Mouse (Mus musculus): Measurements from ENCODE around the gene Clec2d. TPM values are rescaled to one million over a fixed set of nuclear protein-coding genes. Genes with fewer than 3 reads are reported as not detected.
"Not testable (repeated sequence)": the region's sequence is repeated elsewhere in the genome, so short reads cannot be mapped to it uniquely, and the experiment has no call there.

Clec2d gene
- polyA plus RNA-seq, 1 experiment from 2014 or later = 0.13 TPM

DNA sequence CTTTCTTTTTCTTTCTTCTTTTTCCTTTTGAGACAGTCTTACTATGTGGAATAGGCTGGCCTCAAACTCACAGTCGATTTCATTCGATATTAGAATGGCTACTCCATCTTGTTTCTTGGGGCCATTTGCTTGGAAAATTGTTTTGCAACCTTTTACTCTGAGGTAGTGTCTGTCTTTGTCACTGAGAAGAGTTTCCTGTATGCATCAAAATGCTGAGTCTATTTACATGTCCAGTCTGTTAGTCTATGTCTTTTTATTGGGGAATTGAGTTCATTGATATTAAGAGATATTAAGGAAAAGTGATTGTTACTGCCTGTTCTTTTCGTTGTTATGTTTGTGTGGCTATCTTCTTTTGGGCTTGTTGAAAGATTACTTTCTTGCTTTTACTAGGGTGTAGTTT, 7.4 kb downstream of the Clec2d start:
- not testable (repeated sequence) for H3K4me1 ChIP-seq (replicated peaks); H3K4me2 ChIP-seq; H3K27ac ChIP-seq; H3K9me3 ChIP-seq (replicated peaks); H3K27me3 ChIP-seq; H3K9ac ChIP-seq; ATAC-seq (ENCODE audit: low read depth); DNase-seq; H3K4me3 ChIP-seq (replicated peaks)
- WGBS (ENCODE audit: insufficient replicate concordance) = 74% methylated on average over 3 of the region's 3 CpGs
- H3K36me3 ChIP-seq = peaks cover 32% of the 10 kb centered on the region

- Histone ChIP-seq H3K36me3 (no peaks in the 10 kb centered on the region), H3K27ac (no peak overlapping the region), H3K9ac (no peak overlapping the region), H3K4me2 (no peak overlapping the region), H3K27me3 (no peaks in the 10 kb centered on the region), H3K9me3 (replicated peaks) (no peaks in the 10 kb centered on the region), H3K4me1 (replicated peaks) (no peaks in the 10 kb centered on the region), H3K4me3 (replicated peaks) (no peak overlapping the region)
- DNase-seq = no peak
- no peak for ATAC-seq (ENCODE audit: low read depth)
- WGBS (ENCODE audit: insufficient replicate concordance) = 74% methylated on average over 2 of the region's 2 CpGs
Observed at GRCm38 (mm10) chr6:129193431-129193830, 13.0 kb downstream of the Clec2d start.

DNA sequence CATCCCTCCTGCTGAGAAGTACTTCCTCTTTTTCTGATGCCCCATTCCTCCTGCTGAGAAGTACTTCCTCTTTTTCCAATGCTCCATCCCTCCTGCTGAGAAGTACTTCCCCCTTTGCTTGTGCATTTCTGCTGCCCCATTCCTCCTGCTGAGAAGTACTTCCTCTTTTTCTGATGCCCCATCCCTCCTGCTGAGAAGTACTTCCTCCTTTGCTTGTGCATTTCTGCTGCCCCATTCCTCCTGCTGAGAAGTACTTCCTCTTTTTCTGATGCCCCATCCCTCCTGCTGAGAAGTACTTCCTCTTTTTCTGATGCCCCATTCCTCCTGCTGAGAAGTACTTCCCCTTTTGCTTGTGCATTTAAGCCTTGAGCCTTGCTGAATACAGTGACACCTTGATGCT, 19.7 kb downstream of the Clec2d start:
- not testable (repeated sequence) for H3K27me3 ChIP-seq; H3K4me3 ChIP-seq (replicated peaks); DNase-seq; H3K4me2 ChIP-seq; H3K9me3 ChIP-seq (replicated peaks); ATAC-seq (ENCODE audit: low read depth); H3K27ac ChIP-seq; H3K9ac ChIP-seq; H3K4me1 ChIP-seq (replicated peaks); H3K36me3 ChIP-seq

DNA sequence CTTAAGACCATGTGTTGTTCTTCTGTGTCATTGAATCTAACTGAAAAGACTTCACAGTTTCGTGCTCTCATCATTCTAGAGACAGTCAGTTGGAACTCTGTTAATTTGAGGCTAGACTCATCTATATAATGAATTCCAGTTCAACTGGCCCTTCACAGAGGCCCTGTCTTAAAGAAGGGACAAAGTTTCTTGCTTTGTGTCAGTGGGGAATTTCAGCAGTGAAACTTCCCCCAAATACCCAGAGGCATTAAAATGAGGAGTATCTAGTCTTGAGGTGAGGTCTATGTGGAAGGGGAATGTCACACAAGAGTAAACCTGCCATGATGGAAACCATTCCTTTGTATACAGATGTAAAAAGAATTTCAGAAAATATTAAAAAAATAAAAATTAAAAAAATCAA, 21.9 kb downstream of the Clec2d start:
- DNase-seq = no peak
- ATAC-seq (ENCODE audit: low read depth) = no peak
- H3K4me3 ChIP-seq (replicated peaks) = no peak overlapping the region
- no peak overlapping the region for H3K9ac ChIP-seq
- no peaks in the 10 kb centered on the region for H3K36me3 ChIP-seq
- no peaks in the 10 kb centered on the region for H3K4me1 ChIP-seq (replicated peaks)
- no peaks in the 10 kb centered on the region; the same call in 1 of the 2 replicates for H3K9me3 ChIP-seq (replicated peaks)
- H3K27ac ChIP-seq = no peak overlapping the region
- WGBS (ENCODE audit: insufficient replicate concordance) = 71% methylated on average over 1 of the region's 1 CpGs
- H3K27me3 ChIP-seq = no peaks in the 10 kb centered on the region
- H3K4me2 ChIP-seq = no peak overlapping the region

DNA sequence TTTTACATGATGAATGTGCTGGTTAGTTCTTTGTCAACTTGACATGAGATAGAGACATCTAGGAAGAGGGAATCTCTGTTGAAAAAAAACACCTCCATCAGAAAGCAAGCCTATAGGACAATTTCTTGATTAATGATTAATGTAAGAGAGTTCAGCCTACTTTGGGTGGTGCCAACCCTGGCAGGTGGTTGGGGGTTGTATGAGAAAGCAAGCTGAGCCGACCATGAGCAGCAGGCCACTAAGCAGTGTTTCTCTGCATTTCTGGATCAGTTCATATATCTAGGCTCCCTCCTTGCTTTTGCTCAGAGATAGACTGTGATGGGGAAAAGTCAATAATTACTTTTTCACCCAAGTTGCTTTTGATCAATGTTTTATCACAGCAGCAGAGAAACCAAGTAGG, 23.9 kb downstream of the Clec2d start:
- Histone ChIP-seq H3K9me3 (replicated peaks) (no peaks in the 10 kb centered on the region; the same call in 1 of the 2 replicates), H3K27me3 (no peaks in the 10 kb centered on the region), H3K9ac (no peak overlapping the region), H3K4me3 (replicated peaks) (no peak overlapping the region), H3K36me3 (no peaks in the 10 kb centered on the region), H3K27ac (no peak overlapping the region), H3K4me2 (no peak overlapping the region), H3K4me1 (replicated peaks) (no peaks in the 10 kb centered on the region)
- 59% methylated on average over 1 of the region's 1 CpGs for WGBS (ENCODE audit: insufficient replicate concordance)
- DNase-seq (no peak), ATAC-seq (ENCODE audit: low read depth) (no peak)

DNA sequence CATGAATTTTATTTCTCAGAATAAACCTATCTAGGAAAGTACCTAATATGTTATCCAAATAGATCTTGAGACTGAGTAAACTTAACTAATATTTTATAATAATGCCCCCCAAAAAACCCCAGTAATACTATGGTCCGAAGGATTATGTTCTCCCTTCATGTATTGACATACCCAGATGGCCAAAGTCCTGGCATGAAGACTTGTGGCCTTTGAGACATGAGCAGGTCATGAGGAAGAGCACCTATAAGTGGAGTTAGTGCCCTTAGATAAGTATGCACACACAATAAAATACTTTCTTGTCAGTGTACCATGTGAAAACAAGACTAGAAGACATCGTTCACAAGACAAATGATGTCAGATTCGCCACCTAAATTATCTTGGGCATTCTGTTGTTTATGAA, 24.4 kb downstream of the Clec2d start:
- DNase-seq (no peak), ATAC-seq (ENCODE audit: low read depth) (no peak)
- no peaks in the 10 kb centered on the region for H3K4me1 ChIP-seq (replicated peaks)
- no peaks in the 10 kb centered on the region; the same call in 1 of the 2 replicates for H3K9me3 ChIP-seq (replicated peaks)
- no peak overlapping the region for H3K27ac ChIP-seq
- no peak overlapping the region for H3K4me2 ChIP-seq
- H3K4me3 ChIP-seq (replicated peaks) = no peak overlapping the region
- no peaks in the 10 kb centered on the region for H3K27me3 ChIP-seq
- WGBS (ENCODE audit: insufficient replicate concordance) = 76% methylated on average over 3 of the region's 3 CpGs
- no peaks in the 10 kb centered on the region for H3K36me3 ChIP-seq
- H3K9ac ChIP-seq = no peak overlapping the region

GRCm38 (mm10) chr6:129208891-129209519, 28.6 kb downstream of the Clec2d start:
- no peaks in the 10 kb centered on the region for H3K27me3 ChIP-seq
- H3K4me1 ChIP-seq (replicated peaks) = peaks cover 7% of the 10 kb centered on the region
- H3K9ac ChIP-seq = no peak overlapping the region
- no peak overlapping the region for H3K4me2 ChIP-seq
- H3K4me3 ChIP-seq (replicated peaks) = no peak overlapping the region
- H3K9me3 ChIP-seq (replicated peaks) = no peaks in the 10 kb centered on the region
- no peak overlapping the region for H3K27ac ChIP-seq
- no peaks in the 10 kb centered on the region for H3K36me3 ChIP-seq
- DNase-seq (no peak), ATAC-seq (ENCODE audit: low read depth) (no peak)
- 70% methylated on average over 5 of the region's 5 CpGs for WGBS (ENCODE audit: insufficient replicate concordance)

DNA sequence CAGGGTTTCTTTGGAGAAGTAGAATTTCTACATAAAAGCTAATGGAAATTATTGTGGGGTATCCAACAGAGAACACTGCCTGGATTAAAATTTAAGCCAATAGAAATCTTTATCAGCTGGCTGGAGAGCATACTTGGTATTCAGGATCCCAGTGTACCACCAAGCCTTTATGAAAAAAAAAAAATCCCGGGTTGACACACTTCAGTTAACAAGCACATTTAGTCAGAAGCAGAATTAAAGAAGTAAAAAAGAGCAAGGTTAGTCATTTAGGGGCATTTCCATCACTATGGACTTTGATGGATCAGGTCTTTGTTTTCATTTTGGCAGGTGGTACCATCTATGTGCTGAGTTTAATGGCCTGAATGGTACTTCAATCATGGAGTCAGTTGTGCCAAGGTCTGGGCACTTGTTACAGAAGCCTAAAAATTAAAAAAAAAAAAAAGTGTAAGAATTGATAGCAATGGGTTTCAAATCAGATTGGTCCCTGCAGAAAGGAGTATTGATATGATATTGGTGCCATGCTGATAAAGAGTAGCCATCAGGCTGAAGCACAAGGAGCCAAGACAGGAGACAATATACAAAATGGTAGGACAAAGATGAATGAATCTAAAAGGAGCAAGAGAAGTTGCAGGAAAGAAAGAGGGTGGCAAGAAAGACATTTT, 29.5 kb downstream of the Clec2d start:
- ATAC-seq (ENCODE audit: low read depth) (no peak), DNase-seq (no peak)
- Histone ChIP-seq H3K4me1 (replicated peaks) (peaks cover 7% of the 10 kb centered on the region), H3K4me3 (replicated peaks) (no peak overlapping the region), H3K9me3 (replicated peaks) (no peaks in the 10 kb centered on the region), H3K4me2 (no peak overlapping the region), H3K9ac (no peak overlapping the region), H3K27ac (no peak overlapping the region), H3K36me3 (no peaks in the 10 kb centered on the region), H3K27me3 (no peaks in the 10 kb centered on the region)
- 64% methylated on average over 1 of the region's 1 CpGs for WGBS (ENCODE audit: insufficient replicate concordance)

DNA sequence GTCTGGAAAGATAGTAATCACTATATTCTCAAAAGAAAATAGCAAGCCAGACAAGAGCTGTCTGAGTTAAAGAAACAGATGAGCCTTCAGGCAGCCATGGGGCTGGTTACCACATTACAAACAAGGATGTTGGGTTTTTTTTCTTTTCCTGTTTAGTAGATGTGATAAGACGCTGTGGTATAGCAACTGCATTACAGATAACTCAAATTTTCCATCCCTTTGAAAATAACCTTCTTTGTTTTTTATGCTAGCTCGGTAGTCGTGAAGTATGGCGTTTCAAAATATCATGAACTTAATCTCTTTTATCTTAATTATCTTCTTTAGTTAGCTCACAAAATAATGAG, 30.0 kb downstream of the Clec2d start:
- DNase-seq (no peak), ATAC-seq (ENCODE audit: low read depth) (no peak)
- H3K4me2 ChIP-seq = no peak overlapping the region
- no peaks in the 10 kb centered on the region for H3K9me3 ChIP-seq (replicated peaks)
- H3K27ac ChIP-seq = no peak overlapping the region
- no peak overlapping the region for H3K4me3 ChIP-seq (replicated peaks)
- H3K36me3 ChIP-seq = no peaks in the 10 kb centered on the region
- WGBS (ENCODE audit: insufficient replicate concordance) = 36% methylated on average over 4 of the region's 4 CpGs
- H3K9ac ChIP-seq = no peak overlapping the region
- peaks cover 10% of the 10 kb centered on the region for H3K4me1 ChIP-seq (replicated peaks)
- H3K27me3 ChIP-seq = no peaks in the 10 kb centered on the region

GRCm38 (mm10) chr6:129212421-129213195, 32.2 kb downstream of the Clec2d start:
- Histone ChIP-seq H3K27ac (no peak overlapping the region), H3K36me3 (no peaks in the 10 kb centered on the region), H3K4me3 (replicated peaks) (no peak overlapping the region), H3K4me1 (replicated peaks) (peaks cover 20% of the 10 kb centered on the region), H3K4me2 (no peak overlapping the region), H3K27me3 (no peaks in the 10 kb centered on the region), H3K9me3 (replicated peaks) (no peaks in the 10 kb centered on the region), H3K9ac (no peak overlapping the region)
- no peak for DNase-seq
- ATAC-seq (ENCODE audit: low read depth) = peak; percentile 43

- H3K27me3 ChIP-seq = no peaks in the 10 kb centered on the region
Observed at GRCm38 (mm10) chr6:129213497-129213896, 33.1 kb downstream of the Clec2d start.

DNA sequence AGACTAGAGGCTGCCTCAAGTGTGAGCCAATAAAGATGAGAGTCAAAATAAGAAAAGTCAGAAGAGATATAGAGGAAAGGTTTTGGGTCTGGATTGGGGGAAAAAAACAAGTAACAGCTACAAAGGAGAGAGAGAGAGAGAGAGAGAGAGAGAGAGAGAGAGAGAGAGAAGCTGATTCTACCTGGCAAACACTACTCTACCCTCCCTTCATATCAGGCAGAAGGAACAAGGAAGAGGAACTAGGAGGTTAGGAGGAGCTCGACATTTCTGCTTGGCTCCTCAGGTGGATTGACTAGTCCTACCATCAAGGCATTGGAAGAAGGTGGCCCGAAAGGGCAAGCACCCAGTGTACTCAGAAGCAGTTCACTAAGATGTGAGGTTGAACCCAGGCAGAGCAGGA, 33.8 kb downstream of the Clec2d start:
- Histone ChIP-seq H3K4me1 (replicated peaks) (peaks cover 28% of the 10 kb centered on the region), H3K27me3 (no peaks in the 10 kb centered on the region), H3K27ac (no peak overlapping the region), H3K9me3 (replicated peaks) (no peaks in the 10 kb centered on the region), H3K9ac (no peak overlapping the region), H3K4me2 (no peak overlapping the region), H3K36me3 (no peaks in the 10 kb centered on the region), H3K4me3 (replicated peaks) (no peak overlapping the region)
- WGBS (ENCODE audit: insufficient replicate concordance) = 60% methylated on average over 2 of the region's 2 CpGs
- ATAC-seq (ENCODE audit: low read depth) (no peak), DNase-seq (no peak)

More at GRCm38 (mm10) chr6:129213497-129213896, 33.1 kb downstream of the Clec2d start:
- no peaks in the 10 kb centered on the region for H3K36me3 ChIP-seq
- WGBS (ENCODE audit: insufficient replicate concordance) = 55% methylated on average over 1 of the region's 1 CpGs
- DNase-seq (no peak), ATAC-seq (ENCODE audit: low read depth) (no peak)
- H3K9me3 ChIP-seq (replicated peaks) = no peaks in the 10 kb centered on the region
- no peak overlapping the region for H3K27ac ChIP-seq
- no peak overlapping the region for H3K4me3 ChIP-seq (replicated peaks)
- no peak overlapping the region for H3K4me2 ChIP-seq
- H3K9ac ChIP-seq = no peak overlapping the region
- peaks cover 24% of the 10 kb centered on the region for H3K4me1 ChIP-seq (replicated peaks)
